Mouse (Mus musculus) hindbrain, embryonic 15.5 days (tissue): Measurements from ENCODE around the gene Ankrd37. TPM values are rescaled to one million over a fixed set of nuclear protein-coding genes. Genes with fewer than 3 reads are reported as not detected.
A peak's percentile ranks its signal among the peaks of the same experiment; 100 is the strongest.

Source experiments
- ATAC-seq: fragments of 200-750 bp; cut with Nextera tagmentation; 2 replicates; pipeline ENCODE4 v1.8.0; 2017; ENCODE audit warnings: low read depth, moderate number of reproducible peaks, moderate TSS enrichment; ENCODE audit not compliant: low FRiP score
- H3K27ac ChIP-seq: fragments of 300-500 bp; sonication (generic); replicated peaks from 2 replicates; pipeline ENCODE4 v1.5.1; 2015; ENCODE audit warnings: mild to moderate bottlenecking, inconsistent platforms
- H3K27me3 ChIP-seq: fragments of 300-500 bp; sonication (generic); 2 replicates; pipeline ENCODE4 v1.6.1; 2015; ENCODE audit warnings: control low read depth, inconsistent platforms
- H3K36me3 ChIP-seq: fragments of 300-500 bp; sonication (generic); 2 replicates; pipeline ENCODE4 v1.6.1; 2015; ENCODE audit warnings: control low read depth, inconsistent platforms
- H3K4me1 ChIP-seq: fragments of 300-500 bp; sonication (generic); replicated peaks from 2 replicates; pipeline ENCODE4 v1.6.1; 2015; ENCODE audit warnings: control low read depth, inconsistent platforms
- H3K4me2 ChIP-seq: fragments of 300-500 bp; sonication (generic); 2 replicates; pipeline ENCODE4 v1.6.1; 2015; ENCODE audit warnings: moderate library complexity, mild to moderate bottlenecking, inconsistent platforms
- H3K4me3 ChIP-seq: fragments of 300-500 bp; sonication (generic); 2 replicates; pipeline ENCODE4 v1.5.1; 2015; ENCODE audit warnings: mild to moderate bottlenecking, inconsistent platforms
- H3K9ac ChIP-seq: fragments of 300-500 bp; sonication (generic); 2 replicates; pipeline ENCODE4 v1.6.1; 2015; ENCODE audit warnings: inconsistent platforms
- H3K9me3 ChIP-seq: fragments of 300-500 bp; sonication (generic); 2 replicates; pipeline ENCODE4 v1.6.1; 2016; ENCODE audit warnings: control low read depth, inconsistent platforms
- WGBS: fragments of 180-500 bp; shearing (Covaris S2); methylation state at CpG from one replicate; pipeline ENCODE4 v1.1.7; 2015; 5-methylcytosine and 5-hydroxymethylcytosine counted together
- polyA plus RNA-seq: library from polyadenylated mRNA; unstranded; fragments of >200 nt; fragmentation: Nextera tagmentation; extraction: Ambion mirVana; gene quantifications from 2 replicates; pipeline ENCODE4 v1.2.1, GENCODE M21; 2015

Gene Ankrd37
- 38.4 and 45.2 TPM in 2 replicates for polyA plus RNA-seq

DNA sequence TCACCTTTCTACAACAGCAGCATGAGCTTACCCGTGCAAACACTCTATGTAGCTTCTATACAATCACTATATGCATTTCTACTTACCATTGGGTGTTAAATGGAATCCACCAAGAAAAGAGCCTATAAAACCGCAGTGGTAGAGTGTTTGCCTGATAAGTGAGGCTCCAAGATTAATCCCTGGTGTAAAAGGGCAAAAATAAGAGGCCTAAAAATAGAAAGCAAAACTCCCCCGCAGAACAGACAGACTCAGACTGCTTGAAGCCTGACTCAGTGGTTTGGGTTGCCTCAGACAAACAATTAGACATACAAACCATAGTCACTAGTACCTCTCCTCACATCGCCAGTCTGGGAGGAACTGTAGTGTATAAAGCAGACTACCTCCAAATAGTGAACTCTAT lies at the start of gene Ankrd37:
Gene Ankrd37, minus strand, starts transcription at position 112 of the 400 bp plus-strand sequence.
- Histone ChIP-seq H3K9ac (no peak within 1 kb of the TSS), H3K27me3 (no peaks in the 10 kb centered on the region), H3K36me3 (no peaks in the 10 kb centered on the region), H3K4me3 (no peak within 1 kb of the TSS), H3K4me2 (no peak within 1 kb of the TSS), H3K9me3 (no peaks in the 10 kb centered on the region), H3K27ac (no peak within 1 kb of the TSS), H3K4me1 (peaks cover 3% of the 10 kb centered on the region)
- WGBS: 83% methylated on average over 4 of the region's 4 CpGs
- no peak for ATAC-seq

DNA sequence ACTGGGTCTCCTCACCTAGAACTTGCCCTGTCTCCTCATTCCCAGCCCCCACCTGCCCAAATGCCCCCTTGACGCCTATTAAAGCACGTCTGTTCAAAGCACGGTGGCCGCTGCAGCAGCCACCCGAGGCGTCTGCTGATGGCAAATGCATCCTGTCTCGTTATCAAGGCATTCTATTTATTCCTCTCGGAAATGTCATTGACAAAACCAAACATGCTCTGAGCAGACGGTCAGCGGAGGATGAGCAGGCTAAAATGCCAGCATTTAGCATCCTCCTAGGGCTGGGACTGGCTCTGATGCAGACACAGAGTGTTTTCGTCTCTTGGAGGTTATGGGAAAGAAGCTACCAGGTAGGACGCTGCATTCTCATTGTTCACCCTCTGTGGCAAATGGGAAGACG lies 34.8 kb upstream of the Ankrd37 start:
- H3K9ac ChIP-seq: no peak overlapping the region
- H3K27me3 ChIP-seq: no peaks in the 10 kb centered on the region
- H3K9me3 ChIP-seq: no peaks in the 10 kb centered on the region
- H3K36me3 ChIP-seq: peaks cover 39% of the 10 kb centered on the region
- no peak overlapping the region for H3K4me3 ChIP-seq
- H3K4me1 ChIP-seq: no peaks in the 10 kb centered on the region
- WGBS: 51% methylated on average over 13 of the region's 13 CpGs
- no peak overlapping the region for H3K4me2 ChIP-seq
- no peak overlapping the region; the same call in 1 of the 2 replicates for H3K27ac ChIP-seq
- no peak for ATAC-seq

DNA sequence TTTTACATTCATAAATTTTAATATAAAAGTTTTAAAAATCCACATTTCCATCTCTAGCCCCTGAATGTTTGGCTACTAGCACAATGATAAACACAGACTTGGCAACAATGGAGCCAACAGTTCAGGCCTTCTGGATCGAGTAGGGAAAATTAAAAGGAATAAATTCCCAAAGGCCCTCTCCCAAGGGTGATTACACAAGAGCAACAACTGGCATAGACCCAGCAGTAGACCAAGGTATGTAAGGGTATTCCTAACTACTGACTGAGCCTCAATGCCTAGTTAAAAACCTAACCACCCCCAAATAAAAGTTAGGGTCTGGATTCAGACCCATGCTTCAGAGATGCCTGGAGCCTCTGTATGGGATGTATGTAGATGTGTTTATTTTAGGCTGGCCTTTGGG lies 34.2 kb upstream of the Ankrd37 start:
- no peak overlapping the region for H3K4me2 ChIP-seq
- H3K27me3 ChIP-seq: no peaks in the 10 kb centered on the region
- H3K27ac ChIP-seq: no peak overlapping the region
- no peaks in the 10 kb centered on the region for H3K9me3 ChIP-seq
- ATAC-seq: no peak
- no peak overlapping the region for H3K4me3 ChIP-seq
- no peaks in the 10 kb centered on the region for H3K4me1 ChIP-seq
- H3K36me3 ChIP-seq: peaks cover 35% of the 10 kb centered on the region
- WGBS: 57% methylated on average over 1 of the region's 1 CpGs
- H3K9ac ChIP-seq: no peak overlapping the region

DNA sequence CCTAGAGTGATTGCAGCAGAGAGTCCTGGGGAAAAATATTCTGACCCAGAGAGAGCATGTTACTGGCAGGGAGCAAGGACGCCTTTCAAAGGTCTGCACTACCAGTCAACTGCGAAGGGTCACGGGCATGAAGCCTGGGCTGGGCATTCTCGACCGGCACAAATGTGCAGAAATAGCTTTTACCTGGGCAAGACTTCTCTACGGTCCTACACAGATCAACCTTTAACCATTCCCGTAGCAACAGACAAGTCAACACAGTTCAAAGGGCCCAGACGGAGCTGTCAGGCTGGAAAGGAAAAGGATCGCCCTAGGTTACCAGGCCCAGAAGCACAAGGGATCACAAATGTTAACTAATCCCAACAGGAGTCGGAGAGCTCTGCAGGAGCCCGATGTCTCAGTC lies 30.7 kb upstream of the Ankrd37 start:
- Histone ChIP-seq H3K4me3 (no peak overlapping the region), H3K4me1 (no peaks in the 10 kb centered on the region), H3K4me2 (no peak overlapping the region), H3K9me3 (no peaks in the 10 kb centered on the region), H3K36me3 (peaks cover 22% of the 10 kb centered on the region; the same call in 1 of the 2 replicates), H3K27me3 (no peaks in the 10 kb centered on the region), H3K9ac (no peak overlapping the region), H3K27ac (no peak overlapping the region)
- ATAC-seq: no peak
- WGBS: 70% methylated on average over 11 of the region's 11 CpGs

DNA sequence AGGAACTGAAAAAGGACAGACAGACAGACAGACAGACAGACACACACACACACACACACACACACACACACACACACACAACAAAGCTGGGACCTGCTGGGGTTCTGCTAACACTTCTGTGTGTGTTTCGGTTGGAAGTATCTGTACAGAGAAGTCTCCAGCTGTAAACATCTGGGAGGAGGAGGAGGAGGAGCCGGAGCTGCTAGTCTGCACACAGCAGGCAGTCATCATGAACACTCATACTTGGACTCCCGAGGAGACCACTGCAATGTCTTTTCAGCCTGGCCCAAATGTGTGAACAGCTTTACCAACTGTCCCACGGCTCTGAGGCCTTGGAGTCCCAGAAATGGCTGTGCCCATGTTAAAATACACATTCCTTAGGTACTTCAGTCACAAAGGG lies 18.9 kb upstream of the Ankrd37 start:
- Histone ChIP-seq H3K9ac (no peak overlapping the region), H3K4me3 (no peak overlapping the region), H3K27ac (no peak overlapping the region), H3K27me3 (no peaks in the 10 kb centered on the region), H3K36me3 (no peaks in the 10 kb centered on the region), H3K9me3 (no peaks in the 10 kb centered on the region), H3K4me1 (no peaks in the 10 kb centered on the region), H3K4me2 (no peak overlapping the region)
- ATAC-seq: no peak
- 71% methylated on average over 4 of the region's 4 CpGs for WGBS

DNA sequence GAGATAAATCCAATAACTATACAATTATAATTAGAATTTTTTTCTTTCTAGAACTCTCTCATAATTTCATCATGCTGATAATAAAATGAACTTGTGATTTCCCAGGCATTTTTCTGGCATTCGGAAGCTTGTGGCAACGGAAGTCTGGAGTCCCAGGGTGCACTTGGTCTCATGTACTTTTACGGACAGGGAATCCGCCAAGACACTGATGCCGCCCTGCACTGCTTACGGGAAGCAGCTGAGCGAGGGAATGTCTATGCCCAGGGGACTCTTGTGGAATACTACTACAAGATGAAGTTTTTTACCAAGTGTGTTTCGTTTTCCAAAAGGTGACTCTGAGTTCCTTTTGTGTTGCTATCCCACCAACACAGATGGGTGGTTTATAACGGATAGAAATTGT lies 17.3 kb upstream of the Ankrd37 start:
- Histone ChIP-seq H3K9ac (no peak overlapping the region), H3K36me3 (no peaks in the 10 kb centered on the region), H3K4me2 (no peak overlapping the region), H3K9me3 (no peaks in the 10 kb centered on the region), H3K4me3 (no peak overlapping the region), H3K27me3 (no peaks in the 10 kb centered on the region), H3K27ac (no peak overlapping the region), H3K4me1 (no peaks in the 10 kb centered on the region)
- whole genome bisulfite sequencing: 94% methylated on average over 9 of the region's 9 CpGs
- no peak for ATAC-seq

DNA sequence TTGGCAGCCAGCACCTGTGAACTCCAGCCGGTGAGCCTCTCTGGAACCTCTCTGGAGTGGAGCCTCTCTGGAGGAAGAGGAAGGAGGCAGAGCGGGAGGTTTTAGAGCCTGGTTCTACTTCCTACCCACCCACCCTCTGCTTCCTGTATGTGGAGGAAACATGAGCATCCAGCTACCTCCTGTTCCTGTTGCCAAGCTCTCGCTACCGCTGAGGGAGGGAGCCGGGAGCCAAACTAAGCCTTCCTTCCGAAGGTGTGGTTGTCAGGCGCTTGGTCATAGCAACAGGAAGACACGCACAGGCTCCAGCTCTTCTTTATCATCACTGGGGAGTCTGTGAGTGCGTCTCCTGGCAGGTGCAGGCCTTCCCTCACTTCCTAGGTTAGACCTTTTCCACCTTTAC lies 16.7 kb upstream of the Ankrd37 start:
- Histone ChIP-seq H3K36me3 (no peaks in the 10 kb centered on the region), H3K27ac (no peak overlapping the region), H3K9ac (no peak overlapping the region), H3K4me1 (no peaks in the 10 kb centered on the region), H3K4me2 (no peak overlapping the region), H3K4me3 (no peak overlapping the region), H3K9me3 (no peaks in the 10 kb centered on the region), H3K27me3 (no peaks in the 10 kb centered on the region)
- ATAC-seq: no peak
- 88% methylated on average over 9 of the region's 9 CpGs for WGBS

DNA sequence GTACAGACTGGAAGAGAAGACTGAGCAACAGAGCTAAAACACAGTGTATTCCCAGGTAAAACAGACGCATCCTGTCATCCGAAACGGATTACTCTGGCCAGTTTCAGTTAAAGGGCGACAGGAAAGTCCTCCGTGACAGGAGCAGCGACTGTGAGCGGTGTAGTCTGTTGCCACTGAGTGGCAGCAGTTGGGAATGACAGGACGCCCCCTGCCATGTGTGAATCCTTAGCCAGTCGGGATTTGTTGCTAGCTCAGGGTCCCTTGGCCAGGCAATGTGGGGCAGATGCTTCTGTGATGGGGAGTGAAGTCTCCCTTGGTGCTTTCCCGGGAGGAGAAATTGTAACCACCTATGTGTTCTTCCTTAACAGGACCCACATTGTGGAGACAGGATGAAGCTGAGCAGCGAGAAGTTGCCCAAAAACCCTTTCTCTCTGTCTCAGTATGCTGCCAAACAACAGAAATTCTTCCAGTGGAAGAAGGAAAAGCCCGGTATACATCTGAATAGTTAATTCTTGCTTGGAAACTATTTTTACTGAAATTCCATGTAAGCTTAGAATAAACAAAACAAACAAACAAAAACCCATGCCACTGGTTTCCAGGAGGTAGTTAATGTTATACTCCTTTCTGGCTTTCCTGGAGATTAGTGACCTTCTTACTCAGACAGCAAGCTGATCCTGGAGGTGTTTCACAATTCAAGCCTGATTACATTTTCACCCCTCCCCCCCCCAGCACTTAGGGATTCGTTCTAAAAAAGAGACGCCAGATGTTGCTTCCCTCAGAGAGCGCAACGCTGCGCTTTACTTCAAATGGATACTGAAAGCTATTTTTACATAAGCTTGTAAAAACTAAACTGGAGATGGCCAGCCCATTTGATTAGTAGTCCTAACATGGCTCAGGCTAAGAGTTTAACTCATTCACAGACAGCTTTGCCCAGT lies 5.5 kb upstream of the Ankrd37 start:
- ATAC-seq: peak; percentile 54; the same call in 1 of the 2 replicates
- 20% methylated on average over 17 of the region's 17 CpGs for WGBS
- Histone ChIP-seq H3K27ac (no peak overlapping the region), H3K4me2 (peak overlapping the region; percentile 46), H3K36me3 (no peaks in the 10 kb centered on the region), H3K9me3 (no peaks in the 10 kb centered on the region), H3K27me3 (no peaks in the 10 kb centered on the region), H3K4me1 (peaks cover 12% of the 10 kb centered on the region), H3K4me3 (0 out of 2 replicates have a peak overlapping the region, but pooled peaks have one; percentile 7), H3K9ac (no peak overlapping the region)

DNA sequence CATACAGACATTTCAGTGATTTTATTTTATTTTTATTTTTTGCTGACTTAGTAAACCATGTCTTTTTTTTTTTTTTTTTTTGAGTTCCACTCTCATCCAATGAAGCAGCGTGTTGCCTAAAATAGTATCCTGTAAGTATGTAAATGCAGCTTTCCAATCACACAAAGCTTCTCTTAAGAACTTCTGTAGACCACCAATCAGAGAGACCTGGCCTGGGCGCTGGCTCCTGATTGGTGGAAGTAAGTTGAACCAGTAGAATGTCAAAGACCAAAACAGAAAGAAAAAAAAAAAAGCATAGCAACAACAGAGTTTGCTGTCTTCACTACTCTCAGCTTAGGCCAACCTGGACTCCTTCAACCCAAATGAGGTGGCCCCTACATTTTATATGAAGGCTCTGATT lies 4.8 kb upstream of the Ankrd37 start:
- no peak overlapping the region for H3K9ac ChIP-seq
- H3K4me1 ChIP-seq: peaks cover 12% of the 10 kb centered on the region
- peak; percentile 19; the same call in 1 of the 2 replicates for ATAC-seq
- H3K4me3 ChIP-seq: no peak overlapping the region
- WGBS: 54% methylated on average over 2 of the region's 2 CpGs
- no peaks in the 10 kb centered on the region for H3K36me3 ChIP-seq
- H3K27ac ChIP-seq: no peak overlapping the region
- H3K9me3 ChIP-seq: no peaks in the 10 kb centered on the region
- peak overlapping the region; percentile 46 for H3K4me2 ChIP-seq
- H3K27me3 ChIP-seq: no peaks in the 10 kb centered on the region

DNA sequence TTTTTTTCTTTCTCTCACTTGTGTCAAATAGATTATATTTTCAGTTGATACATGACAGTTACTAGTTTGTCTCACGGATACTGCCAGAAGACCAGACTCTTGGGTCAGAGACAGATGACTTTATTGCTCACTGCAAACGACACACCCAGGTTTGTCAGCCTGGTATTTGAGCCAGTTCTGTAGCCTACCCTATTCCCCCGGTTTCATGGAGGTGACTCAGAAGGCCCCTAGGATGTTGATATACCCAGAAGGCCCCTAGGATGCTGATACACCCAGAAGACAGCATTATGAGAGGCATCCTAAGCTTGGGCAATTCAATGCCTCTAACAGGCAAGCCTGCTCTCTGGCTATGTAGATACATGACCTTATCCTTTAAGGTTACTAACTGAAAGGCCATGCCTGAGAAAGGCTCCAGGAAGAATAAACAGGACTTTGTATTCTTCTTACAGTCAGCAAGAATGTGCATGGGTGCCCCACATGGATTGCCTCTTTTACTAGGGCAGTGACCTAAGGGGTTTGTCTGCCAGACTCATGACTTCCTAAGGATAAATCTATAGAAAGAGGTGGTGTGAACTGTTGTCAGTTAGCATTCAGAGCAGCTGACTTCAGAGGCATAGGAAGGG lies 1.7 kb upstream of the Ankrd37 start:
- no peak overlapping the region for H3K4me2 ChIP-seq
- H3K36me3 ChIP-seq: no peaks in the 10 kb centered on the region
- no peak overlapping the region for H3K9ac ChIP-seq
- H3K4me3 ChIP-seq: no peak overlapping the region
- peaks cover 12% of the 10 kb centered on the region for H3K4me1 ChIP-seq
- H3K27me3 ChIP-seq: no peaks in the 10 kb centered on the region
- no peaks in the 10 kb centered on the region for H3K9me3 ChIP-seq
- no peak overlapping the region for H3K27ac ChIP-seq
- 80% methylated on average over 3 of the region's 3 CpGs for WGBS
- ATAC-seq: no peak

DNA sequence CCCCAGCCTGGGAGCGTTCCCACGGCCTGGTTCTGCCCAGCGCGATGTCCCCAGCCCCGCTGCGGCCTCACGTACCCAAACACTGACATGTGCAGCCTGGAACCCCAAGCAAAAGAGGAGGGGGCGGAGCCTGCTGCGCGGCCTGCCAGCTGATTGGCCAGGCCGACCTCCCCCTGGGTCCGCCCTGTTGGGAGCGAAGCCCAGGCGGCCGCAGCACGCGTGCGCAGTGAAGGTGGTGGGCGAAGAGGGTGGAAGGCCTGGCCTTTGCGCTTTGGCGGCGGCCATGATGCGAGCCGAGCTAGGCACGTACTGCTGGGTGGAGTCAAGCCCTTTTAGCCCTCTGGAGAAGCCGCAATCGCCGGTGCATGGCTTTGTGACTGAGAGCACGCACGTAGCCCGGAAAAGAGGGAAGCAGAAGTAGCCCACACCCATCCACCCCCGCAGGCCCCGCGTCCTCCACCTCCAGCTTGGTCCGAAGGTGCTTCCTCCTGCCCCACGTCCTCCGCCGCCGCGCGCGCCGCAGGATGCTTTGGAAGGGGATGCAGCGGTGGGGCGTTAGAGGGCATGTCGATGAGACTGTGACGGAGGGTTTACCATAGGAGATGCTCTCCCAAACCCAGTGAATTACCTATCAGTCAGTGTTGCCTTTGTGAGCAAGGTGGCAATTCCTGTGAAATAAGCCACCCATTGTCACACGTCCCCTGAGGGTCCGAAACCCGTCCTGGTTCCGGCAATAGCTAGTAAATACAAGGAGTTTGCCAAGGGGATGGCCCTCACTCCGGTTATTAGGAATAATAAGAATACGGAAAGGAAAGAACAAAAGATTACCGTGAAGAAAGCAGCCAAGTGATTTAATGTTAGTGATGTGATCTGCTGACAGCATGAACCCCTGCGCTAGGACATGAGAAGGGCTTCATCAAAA lies 5.5 kb downstream of the Ankrd37 start:
- H3K27me3 ChIP-seq: no peaks in the 10 kb centered on the region

More for the DNA sequence above, 5.5 kb downstream of the Ankrd37 start:
- Histone ChIP-seq H3K4me3 (peak overlapping the region; percentile 57), H3K9me3 (no peaks in the 10 kb centered on the region), H3K36me3 (peaks cover 21% of the 10 kb centered on the region), H3K27ac (peak overlapping the region; percentile 98), H3K4me2 (peak overlapping the region; percentile 82), H3K9ac (peak overlapping the region; percentile 73), H3K4me1 (peaks cover 13% of the 10 kb centered on the region)
- ATAC-seq: peak; percentile 99
- WGBS: 4% methylated on average over 53 of the region's 55 CpGs
